Mouse (Mus musculus) ES-Bruce4 (cell line): ENCODE data around the gene Tmem135. TPM values are rescaled to one million over a fixed set of nuclear protein-coding genes. Genes with fewer than 3 reads are reported as not detected.

Source experiments
- H3K27ac ChIP-seq: 2 replicates; pipeline ENCODE4 v1.5.1; 2012; ENCODE audit warnings: low read length, inconsistent platforms; ENCODE audit not compliant: insufficient read depth
- H3K27me3 ChIP-seq: 2 replicates; pipeline ENCODE4 v1.6.1; 2012; ENCODE audit warnings: mild to moderate bottlenecking, low read length, inconsistent platforms; ENCODE audit not compliant: control insufficient read depth, poor library complexity, insufficient read depth, severe bottlenecking
- H3K36me3 ChIP-seq: 2 replicates; pipeline ENCODE4 v1.6.1; 2012; ENCODE audit warnings: inconsistent platforms, mild to moderate bottlenecking, low read length, moderate library complexity; ENCODE audit not compliant: control insufficient read depth, poor library complexity, insufficient read depth, severe bottlenecking
- H3K4me1 ChIP-seq: one replicate; pipeline ENCODE4 v1.8.1; 2011; ENCODE audit warnings: low read length; ENCODE audit not compliant: control insufficient read depth, insufficient read depth
- H3K4me3 ChIP-seq: 2 replicates; pipeline ENCODE4 v1.5.1; 2011; ENCODE audit warnings: low read depth, mild to moderate bottlenecking, low read length
- H3K9ac ChIP-seq: 2 replicates; pipeline ENCODE4 v1.6.1; 2012; ENCODE audit warnings: low read depth, mild to moderate bottlenecking, inconsistent platforms; ENCODE audit not compliant: poor library complexity, severe bottlenecking
- H3K9me3 ChIP-seq: replicated peaks from 2 replicates; pipeline ENCODE4 v1.6.1; 2012; ENCODE audit warnings: mild to moderate bottlenecking, low read length, inconsistent platforms; ENCODE audit not compliant: control insufficient read depth, poor library complexity, insufficient read depth, severe bottlenecking
- CTCF ChIP-seq: IDR thresholded peaks from one replicate; pipeline ENCODE4 v1.8.1; 2011; ENCODE audit warnings: low read depth, low read length
- EP300 ChIP-seq: IDR thresholded peaks from 2 replicates; pipeline ENCODE4 v1.6.1; 2011; ENCODE audit warnings: low read depth, low read length; ENCODE audit not compliant: insufficient read depth
- POLR2A ChIP-seq: IDR thresholded peaks from one replicate; pipeline ENCODE4 v1.8.1; 2011; ENCODE audit warnings: low read length; ENCODE audit not compliant: insufficient read depth
- polyA plus RNA-seq: library from polyadenylated mRNA; stranded (reverse); fragments of >200 nt; gene quantifications from 2 replicates; pipeline ENCODE4 v1.2.4, GENCODE M21; 2011; ENCODE audit warnings: low read depth; ENCODE audit not compliant: missing spikeins, insufficient read depth, insufficient read length

Gene Tmem135
- polyA plus RNA-seq, 1 experiment = 25.7 TPM

DNA sequence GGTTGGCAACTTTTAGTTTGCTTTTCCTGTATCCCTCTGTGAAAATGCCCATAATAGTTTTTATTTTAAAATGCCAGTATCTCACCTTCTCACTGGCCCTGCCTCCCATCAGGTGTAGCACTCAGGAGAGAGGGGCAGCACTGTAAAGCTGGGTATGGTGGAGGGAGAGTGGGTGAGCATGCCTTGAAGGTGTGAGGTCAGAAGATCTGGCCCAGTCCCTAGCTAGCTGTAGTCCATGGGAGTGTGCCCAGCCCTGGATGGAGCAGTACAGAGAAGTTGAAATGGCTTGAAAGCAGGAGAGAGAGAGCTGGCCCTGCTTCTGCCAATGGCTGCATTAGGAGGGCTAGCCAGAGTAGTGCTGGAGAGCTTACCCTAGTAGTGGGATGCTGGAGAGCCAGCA lies 202.1 kb downstream of the Tmem135 start:
- Histone ChIP-seq H3K27me3 (no peaks in the 10 kb centered on the region), H3K4me1 (no peaks in the 10 kb centered on the region), H3K36me3 (no peaks in the 10 kb centered on the region), H3K9ac (no peak overlapping the region), H3K4me3 (no peak overlapping the region), H3K9me3 (no peaks in the 10 kb centered on the region), H3K27ac (no peak overlapping the region)
- no peak for TF ChIP-seq CTCF
- TF ChIP-seq EP300 = no peak
- TF ChIP-seq POLR2A = no peak

- H3K4me3 ChIP-seq = no peak overlapping the region
- no peaks in the 10 kb centered on the region for H3K9me3 ChIP-seq
- no peaks in the 10 kb centered on the region for H3K27me3 ChIP-seq
- TF ChIP-seq EP300 (no peak), CTCF (no peak), POLR2A (no peak)
- H3K36me3 ChIP-seq = no peaks in the 10 kb centered on the region
- H3K4me1 ChIP-seq = no peaks in the 10 kb centered on the region
- no peak overlapping the region for H3K9ac ChIP-seq
- no peak overlapping the region for H3K27ac ChIP-seq
These were observed 205.5 kb downstream of the Tmem135 start for GRCm38 (mm10) chr7:89198499-89198898.

GRCm38 (mm10) chr7:89193459-89193858 lies 210.6 kb downstream of the Tmem135 start:
- Histone ChIP-seq H3K27ac (no peak overlapping the region), H3K9ac (no peak overlapping the region), H3K9me3 (no peaks in the 10 kb centered on the region), H3K4me3 (no peak overlapping the region), H3K27me3 (no peaks in the 10 kb centered on the region), H3K4me1 (no peaks in the 10 kb centered on the region), H3K36me3 (no peaks in the 10 kb centered on the region; the same call in 1 of the 2 replicates)
- TF ChIP-seq POLR2A (no peak), EP300 (no peak), CTCF (no peak)

- TF ChIP-seq CTCF (no peak), EP300 (no peak)
- Histone ChIP-seq H3K4me3 (no peak overlapping the region), H3K27ac (no peak overlapping the region), H3K9ac (no peak overlapping the region), H3K27me3 (no peaks in the 10 kb centered on the region), H3K4me1 (peaks cover 4% of the 10 kb centered on the region), H3K9me3 (no peaks in the 10 kb centered on the region), H3K36me3 (no peaks in the 10 kb centered on the region)
These were observed 220.1 kb downstream of the Tmem135 start for GRCm38 (mm10) chr7:89183928-89184327.

GRCm38 (mm10) chr7:89182943-89183342 lies 221.1 kb downstream of the Tmem135 start:
- no peak overlapping the region for H3K4me3 ChIP-seq
- peaks cover 4% of the 10 kb centered on the region for H3K4me1 ChIP-seq
- H3K36me3 ChIP-seq = no peaks in the 10 kb centered on the region
- no peaks in the 10 kb centered on the region for H3K27me3 ChIP-seq
- no peak for TF ChIP-seq POLR2A
- no peak for TF ChIP-seq EP300
- no peak for TF ChIP-seq CTCF
- no peak overlapping the region for H3K9ac ChIP-seq
- no peaks in the 10 kb centered on the region for H3K9me3 ChIP-seq
- H3K27ac ChIP-seq = no peak overlapping the region

DNA sequence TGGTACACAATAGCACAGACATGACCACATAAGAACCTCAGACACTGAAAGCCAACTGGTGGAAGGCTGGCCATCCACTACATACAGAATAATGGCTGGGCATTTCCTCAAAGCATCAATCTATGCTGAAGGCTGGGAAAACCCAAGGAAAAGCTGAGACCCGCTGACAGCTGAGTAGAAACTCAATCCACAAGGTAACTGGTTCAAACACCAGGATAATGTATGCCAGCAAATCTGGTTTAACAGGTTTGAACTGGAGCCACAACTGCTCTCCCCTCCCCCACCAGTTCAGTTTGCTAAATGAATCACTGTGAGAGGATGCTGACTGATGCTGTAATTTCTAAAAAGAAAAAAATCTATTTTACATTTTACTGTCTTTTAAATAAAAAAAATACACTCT lies 222.7 kb downstream of the Tmem135 start:
- Histone ChIP-seq H3K27me3 (no peaks in the 10 kb centered on the region), H3K4me1 (peaks cover 4% of the 10 kb centered on the region), H3K9ac (no peak overlapping the region), H3K9me3 (no peaks in the 10 kb centered on the region), H3K27ac (peak overlapping the region; percentile 44), H3K4me3 (no peak overlapping the region), H3K36me3 (no peaks in the 10 kb centered on the region)
- TF ChIP-seq EP300 (no peak), POLR2A (no peak), CTCF (no peak)
